Mouse (Mus musculus): Measurements from ENCODE around the gene Abcc4.

GRCm38 (mm10) chr14:118485646-118486045 lies 220.4 kb downstream of the Abcc4 start:
- no peak for TF ChIP-seq CTCF (IDR thresholded peaks at IDR 0.05; ENCODE audit: borderline replicate concordance, insufficient read depth, low read depth, low read length)
- TF ChIP-seq POLR2A (IDR thresholded peaks at IDR 0.05; ENCODE audit: borderline replicate concordance, insufficient read depth, low read length), result no peak

Data from cerebellum, adult 2 months (tissue).